ENCODE assay signal across 8 mouse cellular contexts in genomic region chr13:97645107-97646020, GRCm38 (mm10).
DNase-seq lines count a peak whose midpoint lies in the region; ATAC-seq and TF ChIP-seq lines count a peak whose summit lies in the region.

No protein-coding gene starts in this region.

- no peak overlapping the region for H3K9ac ChIP-seq in intestine, postnatal 0 days (ENCODE audit: low read depth, low read length)
- no peak overlapping the region for H3K9ac ChIP-seq in forebrain, embryonic 12.5 days

- 43% methylated on average over 15 of the region's 15 CpGs for WGBS in intestine, postnatal 0 days
- 83% methylated on average over 15 of the region's 15 CpGs for WGBS in forebrain, embryonic 12.5 days

- no peaks in the 10 kb centered on the region for H3K9me3 ChIP-seq in intestine, postnatal 0 days (ENCODE audit: control insufficient read depth)
- no peaks in the 10 kb centered on the region for H3K9me3 ChIP-seq in forebrain, embryonic 12.5 days

- H3K27me3 ChIP-seq in intestine, postnatal 0 days (replicated peaks; ENCODE audit: control insufficient read depth, insufficient read depth, low read length), result no peaks in the 10 kb centered on the region
- no peaks in the 10 kb centered on the region for H3K27me3 ChIP-seq in forebrain, embryonic 12.5 days

- TF ChIP-seq CTCF in intestine, postnatal 0 days (IDR thresholded peaks at IDR 0.05; ENCODE audit: low read depth), result no peak

- peak; percentile 20 for DNase-seq in ovary, adult 18-20 months (ENCODE audit: low spot score)
- no peak for DNase-seq in ovary, postnatal 10 days (ENCODE audit: low spot score)
- no peak for DNase-seq in frontal cortex, postnatal 36 days (ENCODE audit: low spot score in 2 of 2)
- no peak for DNase-seq in left cerebral cortex, postnatal 36 days (ENCODE audit: low spot score in 2 of 2)

- peaks cover 2% of the 10 kb centered on the region; the same call in 1 of the 2 replicates for H3K4me1 ChIP-seq in intestine, postnatal 0 days (replicated peaks; ENCODE audit: control insufficient read depth, insufficient read depth, low read length)
- no peaks in the 10 kb centered on the region for H3K4me1 ChIP-seq in forebrain, embryonic 12.5 days

- no peak overlapping the region for H3K4me2 ChIP-seq in intestine, postnatal 0 days (replicated peaks; ENCODE audit: low read depth)
- H3K4me2 ChIP-seq in forebrain, embryonic 12.5 days, result no peak overlapping the region

- H3K27ac ChIP-seq in intestine, postnatal 0 days (ENCODE audit: low read depth, low read length), result no peak overlapping the region
- H3K27ac ChIP-seq in forebrain, embryonic 12.5 days, result no peak overlapping the region

- ATAC-seq in common myeloid progenitor, adult 5-6 weeks (replicated peaks; ENCODE audit: low read depth, poor library complexity, severe bottlenecking), result peak; percentile 95
- peak; percentile 71 for ATAC-seq in intestine, postnatal 0 days
- ATAC-seq in megakaryocyte progenitor cell, adult 5-6 weeks (replicated peaks; ENCODE audit: poor library complexity), result peak; percentile 83
- no peak for ATAC-seq in forebrain, embryonic 12.5 days (ENCODE audit: low FRiP score)

- no peak overlapping the region for H3K4me3 ChIP-seq in intestine, postnatal 0 days (ENCODE audit: low read depth, low read length)
- no peak overlapping the region for H3K4me3 ChIP-seq in forebrain, embryonic 12.5 days (replicated peaks)

- intact Hi-C loops in left cerebral cortex, postnatal 36 days (cut with DNase I), result no loop called here

- no peaks in the 10 kb centered on the region for H3K36me3 ChIP-seq in intestine, postnatal 0 days (ENCODE audit: control insufficient read depth, insufficient read depth)
- no peaks in the 10 kb centered on the region for H3K36me3 ChIP-seq in forebrain, embryonic 12.5 days (replicated peaks)
